Mouse (Mus musculus) midbrain, postnatal 0 days (tissue): ENCODE results near the gene Chrna4. TPM values are rescaled to one million over a fixed set of nuclear protein-coding genes. Genes with fewer than 3 reads are reported as not detected.

ENCODE experiments used
- ATAC-seq: fragments of 200-750 bp; cut with Nextera tagmentation; 2 replicates; pipeline ENCODE4 v1.8.0; 2017; ENCODE audit warnings: moderate number of reproducible peaks, mild to moderate bottlenecking, moderate TSS enrichment, moderate library complexity; ENCODE audit not compliant: low FRiP score
- DNase-seq: peaks from one replicate; pipeline ENCODE4 v3.0.0-alpha.2; 2015; ENCODE audit warnings: low spot score
- H3K27ac ChIP-seq: fragments of 300-500 bp; sonication (generic); 2 replicates; pipeline ENCODE4 v1.5.1; 2014; ENCODE audit warnings: low read depth, mild to moderate bottlenecking, low read length, mixed read lengths
- H3K27me3 ChIP-seq: fragments of 300-500 bp; sonication (generic); 2 replicates; pipeline ENCODE4 v1.6.1; 2014; ENCODE audit warnings: low read length, control low read depth, mixed read lengths; ENCODE audit not compliant: insufficient read depth
- H3K36me3 ChIP-seq: fragments of 300-500 bp; sonication (generic); 2 replicates; pipeline ENCODE4 v1.6.1; 2014; ENCODE audit warnings: low read length, control low read depth, mixed read lengths; ENCODE audit not compliant: insufficient read depth
- H3K4me1 ChIP-seq: fragments of 300-500 bp; sonication (generic); 2 replicates; pipeline ENCODE4 v1.6.1; 2014; ENCODE audit warnings: mild to moderate bottlenecking, control low read depth, antibody characterized with exemption, low read length, mixed read lengths; ENCODE audit not compliant: insufficient read depth
- H3K4me2 ChIP-seq: fragments of 300-500 bp; sonication (generic); 2 replicates; pipeline ENCODE4 v1.6.1; 2014; ENCODE audit warnings: low read depth, mild to moderate bottlenecking, low read length, mixed read lengths; ENCODE audit not compliant: poor library complexity, severe bottlenecking
- H3K4me3 ChIP-seq: fragments of 300-500 bp; sonication (generic); 2 replicates; pipeline ENCODE4 v1.5.1; 2014; ENCODE audit warnings: low read depth, mild to moderate bottlenecking, low read length, moderate library complexity
- H3K9ac ChIP-seq: fragments of 300-500 bp; sonication (generic); replicated peaks from 2 replicates; pipeline ENCODE4 v1.6.1; 2014; ENCODE audit warnings: mild to moderate bottlenecking, low read length, moderate library complexity, mixed read lengths; ENCODE audit not compliant: poor library complexity, severe bottlenecking
- H3K9me3 ChIP-seq: fragments of 300-500 bp; sonication (generic); 2 replicates; pipeline ENCODE4 v1.6.1; 2016; ENCODE audit warnings: low read length, control low read depth
- CTCF ChIP-seq: IDR thresholded peaks from 2 replicates; pipeline ENCODE4 v1.5.1; 2016; ENCODE audit warnings: antibody characterized with exemption, mild to moderate bottlenecking
- WGBS: fragments of 180-500 bp; shearing (Covaris S2); extraction: QIAGEN DNeasy Blood & Tissue Kit; methylation state at CpG from one replicate; pipeline ENCODE4 v1.1.7; 2014; 5-methylcytosine and 5-hydroxymethylcytosine counted together
- polyA plus RNA-seq: library from polyadenylated mRNA; unstranded; fragments of >200 nt; fragmentation: Nextera tagmentation; extraction: Ambion mirVana; gene quantifications from 2 replicates; pipeline ENCODE4 v1.2.1, GENCODE M21; 2015
- total RNA-seq: library from RNA; depleted of rRNA; stranded (reverse); fragments of >200 nt; gene quantifications from 2 replicates; pipeline ENCODE4 v1.2.3, GENCODE M21; 2014

Gene Chrna4
- total and polyA plus RNA-seq, 2 experiments from 2014 or later = 47.8 to 53.9 TPM

DNA sequence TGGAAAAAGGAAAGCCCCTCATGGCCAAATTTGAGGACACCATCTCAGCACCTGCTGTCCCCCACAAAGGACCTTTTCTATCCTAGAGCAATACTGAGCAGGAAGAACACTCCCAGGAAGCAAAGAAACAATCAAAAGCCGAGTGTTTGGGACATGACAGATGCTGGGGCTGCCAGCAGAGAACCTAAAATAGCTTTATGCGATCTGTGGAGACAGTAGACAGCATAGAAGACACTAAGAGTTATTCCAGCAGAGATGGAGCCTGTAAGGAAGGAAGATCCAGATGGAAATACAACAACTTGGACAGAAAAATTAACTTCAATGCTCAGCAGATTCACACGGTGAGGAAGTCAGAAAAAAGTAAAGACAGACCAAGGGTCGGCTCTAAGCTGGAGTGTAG is 22.5 kb upstream of the Chrna4 start:
- H3K27me3 ChIP-seq = no peaks in the 10 kb centered on the region; the same call in 1 of the 2 replicates
- H3K4me3 ChIP-seq = no peak overlapping the region
- no peak overlapping the region for H3K4me2 ChIP-seq
- no peaks in the 10 kb centered on the region for H3K4me1 ChIP-seq
- H3K9me3 ChIP-seq = no peaks in the 10 kb centered on the region
- no peaks in the 10 kb centered on the region for H3K36me3 ChIP-seq
- no peak for TF ChIP-seq CTCF
- ATAC-seq = no peak
- WGBS = 59% methylated on average over 4 of the region's 4 CpGs
- no peak for DNase-seq
- H3K9ac ChIP-seq = no peak overlapping the region
- H3K27ac ChIP-seq = no peak overlapping the region

DNA sequence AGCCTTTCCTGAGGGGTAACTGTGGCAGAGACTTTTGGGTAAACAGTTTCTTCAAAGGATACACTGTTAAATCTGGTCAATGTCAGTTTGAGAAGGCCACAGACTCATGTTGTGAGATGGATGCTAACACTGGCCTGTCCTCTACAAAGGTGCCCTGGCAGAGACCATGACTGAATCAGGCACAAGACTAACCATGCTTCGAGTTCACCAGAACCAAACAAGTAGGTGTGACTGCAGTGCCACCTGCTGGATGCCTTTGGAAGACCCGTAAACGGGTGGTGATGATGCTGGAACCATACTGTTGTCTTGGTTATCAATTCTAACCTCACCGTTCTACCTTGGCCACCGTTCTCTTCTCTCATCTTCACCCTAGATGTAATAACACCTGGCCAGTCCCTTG is 16.8 kb upstream of the Chrna4 start:
- TF ChIP-seq CTCF = peak; percentile 98
- peaks cover 15% of the 10 kb centered on the region; the same call in 1 of the 2 replicates for H3K4me1 ChIP-seq
- ATAC-seq = peak; percentile 63
- no peak overlapping the region for H3K4me3 ChIP-seq
- DNase-seq = peak; percentile 87
- no peak overlapping the region for H3K9ac ChIP-seq
- WGBS = 15% methylated on average over 5 of the region's 5 CpGs
- H3K27me3 ChIP-seq = no peaks in the 10 kb centered on the region; the same call in 1 of the 2 replicates
- H3K36me3 ChIP-seq = no peaks in the 10 kb centered on the region
- no peak overlapping the region for H3K4me2 ChIP-seq
- H3K9me3 ChIP-seq = no peaks in the 10 kb centered on the region
- no peak overlapping the region for H3K27ac ChIP-seq

- Histone ChIP-seq H3K9me3 (no peaks in the 10 kb centered on the region), H3K4me2 (no peak overlapping the region), H3K27me3 (no peaks in the 10 kb centered on the region; the same call in 1 of the 2 replicates), H3K36me3 (no peaks in the 10 kb centered on the region), H3K4me1 (peaks cover 15% of the 10 kb centered on the region; the same call in 1 of the 2 replicates), H3K9ac (no peak overlapping the region), H3K27ac (peak overlapping the region; percentile 4; the same call in 1 of the 2 replicates), H3K4me3 (no peak overlapping the region)
- no peak for DNase-seq
- WGBS = 56% methylated on average over 3 of the region's 3 CpGs
- no peak for TF ChIP-seq CTCF
- ATAC-seq = no peak
These were observed 14.8 kb upstream of the Chrna4 start for GRCm38 (mm10) chr2:181058193-181058592.

DNA sequence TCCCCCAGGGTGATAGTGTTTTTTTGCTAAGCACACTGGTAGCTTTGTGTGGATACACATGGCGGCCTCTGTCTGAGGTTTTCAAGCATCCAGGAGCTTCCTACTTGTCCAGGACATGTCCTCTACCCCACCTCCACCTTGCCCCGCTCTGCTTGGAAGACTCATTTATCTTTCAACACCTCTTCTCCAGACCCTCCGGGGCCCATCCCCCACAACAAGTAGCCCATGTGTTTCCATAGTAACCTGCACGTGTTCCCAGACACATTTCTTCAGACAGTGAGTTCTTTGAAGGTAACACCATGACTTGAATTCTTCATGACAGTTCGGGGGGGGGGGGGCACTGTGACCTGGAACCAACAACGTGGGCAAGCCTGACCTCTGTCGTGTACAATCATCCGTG is 14.0 kb upstream of the Chrna4 start:
- peak; percentile 62 for DNase-seq
- Histone ChIP-seq H3K4me1 (peaks cover 15% of the 10 kb centered on the region; the same call in 1 of the 2 replicates), H3K27ac (peak overlapping the region; percentile 60), H3K27me3 (no peaks in the 10 kb centered on the region; the same call in 1 of the 2 replicates), H3K4me3 (no peak overlapping the region), H3K9ac (no peak overlapping the region), H3K4me2 (no peak overlapping the region), H3K36me3 (no peaks in the 10 kb centered on the region), H3K9me3 (no peaks in the 10 kb centered on the region)
- no peak for TF ChIP-seq CTCF
- 28% methylated on average over 8 of the region's 8 CpGs for WGBS
- ATAC-seq = peak; percentile 73

GRCm38 (mm10) chr2:181052171-181052570 is 8.8 kb upstream of the Chrna4 start:
- H3K4me2 ChIP-seq = no peak overlapping the region
- DNase-seq (no peak), ATAC-seq (no peak)
- no peak overlapping the region for H3K4me3 ChIP-seq
- WGBS = 72% methylated on average over 1 of the region's 1 CpGs
- H3K27me3 ChIP-seq = no peaks in the 10 kb centered on the region
- H3K4me1 ChIP-seq = peaks cover 6% of the 10 kb centered on the region; the same call in 1 of the 2 replicates
- TF ChIP-seq CTCF = no peak
- no peak overlapping the region for H3K27ac ChIP-seq
- no peaks in the 10 kb centered on the region for H3K36me3 ChIP-seq
- H3K9ac ChIP-seq = no peak overlapping the region
- H3K9me3 ChIP-seq = no peaks in the 10 kb centered on the region

DNA sequence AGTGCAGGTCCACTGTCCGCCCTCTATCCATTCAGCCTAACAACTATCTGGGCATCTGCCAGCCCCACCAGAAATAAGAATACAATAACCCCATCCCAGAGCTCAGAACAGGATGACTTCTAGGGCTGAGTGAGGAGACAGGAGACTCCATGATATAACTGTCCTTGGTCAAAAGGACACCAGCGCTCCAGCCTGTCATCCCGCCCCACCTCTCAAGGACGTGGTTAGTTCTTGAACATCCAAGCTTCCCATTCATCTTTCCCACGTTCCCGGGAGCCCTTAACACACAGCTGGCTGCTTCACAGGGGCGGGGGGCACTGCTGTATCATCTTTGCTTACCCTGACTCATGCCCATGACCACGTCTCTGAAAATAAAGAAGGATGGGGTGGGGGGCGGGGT is 5.6 kb upstream of the Chrna4 start:
- 87% methylated on average over 9 of the region's 9 CpGs for WGBS
- H3K4me2 ChIP-seq = no peak overlapping the region
- no peak for TF ChIP-seq CTCF
- no peak for DNase-seq
- H3K9me3 ChIP-seq = no peaks in the 10 kb centered on the region
- H3K27me3 ChIP-seq = no peaks in the 10 kb centered on the region
- no peaks in the 10 kb centered on the region for H3K36me3 ChIP-seq
- H3K9ac ChIP-seq = no peak overlapping the region
- no peak overlapping the region for H3K27ac ChIP-seq
- ATAC-seq = no peak
- H3K4me3 ChIP-seq = no peak overlapping the region
- H3K4me1 ChIP-seq = peaks cover 6% of the 10 kb centered on the region; the same call in 1 of the 2 replicates
